Mouse (Mus musculus) forebrain, postnatal 0 days (tissue): ENCODE measurements around the gene Tex264. TPM values are rescaled to one million over a fixed set of nuclear protein-coding genes. Genes with fewer than 3 reads are reported as not detected.

Experiments used
- ATAC-seq: fragments of 200-750 bp; cut with Nextera tagmentation; 2 replicates; pipeline ENCODE4 v1.8.0; 2017; ENCODE audit warnings: mild to moderate bottlenecking, moderate library complexity
- DNase-seq: peaks from one replicate; pipeline ENCODE4 v3.0.0-alpha.2; 2015
- H3K27ac ChIP-seq: fragments of 300-500 bp; sonication (generic); 2 replicates; pipeline ENCODE4 v1.5.1; 2014; ENCODE audit warnings: low read depth, mild to moderate bottlenecking, antibody characterized with exemption, low read length, moderate library complexity, mixed read lengths
- H3K27me3 ChIP-seq: fragments of 300-500 bp; sonication (generic); 2 replicates; pipeline ENCODE4 v1.6.1; 2014; ENCODE audit warnings: mild to moderate bottlenecking, low read length, mixed read lengths; ENCODE audit not compliant: insufficient read depth
- H3K36me3 ChIP-seq: fragments of 300-500 bp; sonication (generic); 2 replicates; pipeline ENCODE4 v1.6.1; 2014; ENCODE audit warnings: mild to moderate bottlenecking, moderate library complexity; ENCODE audit not compliant: insufficient read depth
- H3K4me1 ChIP-seq: fragments of 300-500 bp; sonication (generic); 2 replicates; pipeline ENCODE4 v1.6.1; 2014; ENCODE audit warnings: antibody characterized with exemption; ENCODE audit not compliant: insufficient read depth
- H3K4me2 ChIP-seq: fragments of 300-500 bp; sonication (generic); 2 replicates; pipeline ENCODE4 v1.6.1; 2014; ENCODE audit warnings: low read depth, mild to moderate bottlenecking, moderate library complexity
- H3K4me3 ChIP-seq: fragments of 300-500 bp; sonication (generic); 2 replicates; pipeline ENCODE4 v1.5.1; 2014; ENCODE audit warnings: low read depth, low read length, mixed read lengths
- H3K9ac ChIP-seq: fragments of 300-500 bp; sonication (generic); 2 replicates; pipeline ENCODE4 v1.6.1; 2014; ENCODE audit warnings: mild to moderate bottlenecking
- H3K9me3 ChIP-seq: fragments of 300-500 bp; sonication (generic); 2 replicates; pipeline ENCODE4 v1.6.1; 2016; ENCODE audit warnings: low read length
- CTCF ChIP-seq: sonication (generic); IDR thresholded peaks from 2 replicates; pipeline ENCODE4 v1.5.1; 2016; ENCODE audit warnings: antibody characterized with exemption, control low read depth, low read depth
- whole genome bisulfite sequencing: fragments of 180-500 bp; shearing (Covaris S2); extraction: QIAGEN DNeasy Blood & Tissue Kit; methylation state at CpG from one replicate; pipeline ENCODE4 v1.1.7; 2014; 5-methylcytosine and 5-hydroxymethylcytosine counted together
- polyA plus RNA-seq: library from polyadenylated mRNA; unstranded; fragments of >200 nt; fragmentation: Nextera tagmentation; extraction: Ambion mirVana; gene quantifications from 2 replicates; pipeline ENCODE4 v1.2.1, GENCODE M21; 2015
- total RNA-seq: library from RNA; depleted of rRNA; stranded (reverse); fragments of >200 nt; gene quantifications from 2 replicates; pipeline ENCODE4 v1.2.3, GENCODE M21; 2014

Gene Tex264
- total and polyA plus RNA-seq, 2 experiments from 2014 or later, result 61.2 to 98.3 TPM

GRCm38 (mm10) chr9:106652720-106653119 is 33.0 kb downstream of the Tex264 start:
- DNase-seq, result no peak

DNA sequence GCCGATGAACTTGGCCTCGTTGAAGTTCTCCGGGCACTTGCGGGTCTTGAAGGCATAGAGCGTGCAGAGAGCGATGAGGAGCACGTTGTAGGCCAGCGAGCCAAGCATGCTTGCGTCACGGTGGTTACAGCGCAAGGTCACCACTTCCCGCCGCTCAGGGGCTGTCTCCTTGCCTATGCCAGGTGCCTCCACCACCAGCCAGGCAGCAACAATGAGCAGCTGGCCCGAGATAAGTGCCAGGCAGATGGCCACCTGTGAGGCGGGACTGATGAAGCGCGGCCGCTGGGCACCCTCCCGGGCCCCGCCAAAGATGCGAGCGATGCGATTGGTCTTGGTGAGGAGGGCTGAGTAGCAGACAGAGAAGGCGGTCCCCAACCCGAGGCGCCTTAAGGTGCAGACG is 38.5 kb downstream of the Tex264 start:
- TF ChIP-seq CTCF, result no peak

More at GRCm38 (mm10) chr9:106652720-106653119, 33.0 kb downstream of the Tex264 start:
- 74% methylated on average over 1 of the region's 1 CpGs for WGBS
- H3K4me1 ChIP-seq, result no peaks in the 10 kb centered on the region
- H3K4me3 ChIP-seq, result no peak overlapping the region
- H3K27ac ChIP-seq, result no peak overlapping the region
- H3K9ac ChIP-seq, result no peak overlapping the region
- no peak for ATAC-seq
- no peaks in the 10 kb centered on the region for H3K9me3 ChIP-seq
- TF ChIP-seq CTCF, result peak; percentile 62
- H3K36me3 ChIP-seq, result peaks cover 5% of the 10 kb centered on the region; the same call in 1 of the 2 replicates
- H3K27me3 ChIP-seq, result no peaks in the 10 kb centered on the region
- H3K4me2 ChIP-seq, result 0 out of 2 replicates have a peak overlapping the region, but pooled peaks have one; percentile 10

GRCm38 (mm10) chr9:106645684-106646271 is 39.9 kb downstream of the Tex264 start:
- Histone ChIP-seq H3K9ac (no peak overlapping the region), H3K36me3 (peaks cover 14% of the 10 kb centered on the region)

More for the DNA sequence above, 38.5 kb downstream of the Tex264 start:
- Histone ChIP-seq H3K4me3 (no peak overlapping the region), H3K4me2 (no peak overlapping the region), H3K27ac (no peak overlapping the region), H3K27me3 (no peaks in the 10 kb centered on the region), H3K4me1 (no peaks in the 10 kb centered on the region), H3K9me3 (no peaks in the 10 kb centered on the region), H3K36me3 (peaks cover 15% of the 10 kb centered on the region), H3K9ac (no peak overlapping the region)
- ATAC-seq (no peak), DNase-seq (no peak)
- 83% methylated on average over 27 of the region's 27 CpGs for WGBS

GRCm38 (mm10) chr9:106643787-106644186 is 41.9 kb downstream of the Tex264 start:
- peaks cover 12% of the 10 kb centered on the region for H3K36me3 ChIP-seq
- H3K9me3 ChIP-seq, result no peaks in the 10 kb centered on the region
- TF ChIP-seq CTCF, result peak; percentile 38
- H3K4me1 ChIP-seq, result no peaks in the 10 kb centered on the region
- no peak overlapping the region for H3K27ac ChIP-seq
- no peaks in the 10 kb centered on the region for H3K27me3 ChIP-seq
- DNase-seq, result no peak
- WGBS, result 70% methylated on average over 6 of the region's 6 CpGs
- no peak overlapping the region for H3K4me2 ChIP-seq
- no peak overlapping the region for H3K4me3 ChIP-seq
- no peak for ATAC-seq
- no peak overlapping the region for H3K9ac ChIP-seq

More at GRCm38 (mm10) chr9:106645684-106646271, 39.9 kb downstream of the Tex264 start:
- DNase-seq (no peak), ATAC-seq (no peak)
- Histone ChIP-seq H3K4me1 (no peaks in the 10 kb centered on the region), H3K27me3 (no peaks in the 10 kb centered on the region), H3K27ac (no peak overlapping the region), H3K9me3 (no peaks in the 10 kb centered on the region), H3K4me3 (no peak overlapping the region), H3K4me2 (no peak overlapping the region)
- TF ChIP-seq CTCF, result no peak
- WGBS, result 76% methylated on average over 9 of the region's 9 CpGs

DNA sequence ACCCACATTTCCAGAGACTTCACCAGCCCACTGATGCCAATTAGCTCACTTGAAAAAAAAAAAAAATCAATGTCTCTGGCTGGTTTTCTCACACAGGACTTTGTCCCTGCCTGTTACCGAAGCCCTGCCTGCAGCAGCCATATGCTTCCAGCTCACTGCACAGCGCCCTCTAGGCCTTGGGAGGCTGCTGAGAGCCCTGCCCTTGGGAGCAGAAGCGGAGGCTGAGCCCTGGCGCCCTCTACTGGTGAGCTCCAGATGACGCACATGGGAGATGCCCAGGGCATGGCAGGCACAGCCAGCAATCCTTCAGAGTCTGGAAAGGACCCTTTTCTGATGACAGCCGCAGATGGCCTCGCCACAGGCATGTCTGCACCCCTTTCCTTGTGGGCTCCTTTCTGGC is 42.6 kb downstream of the Tex264 start:
- H3K27me3 ChIP-seq, result no peaks in the 10 kb centered on the region
- no peak overlapping the region for H3K4me2 ChIP-seq
- H3K4me3 ChIP-seq, result no peak overlapping the region
- ATAC-seq, result peak; percentile 77
- H3K36me3 ChIP-seq, result peaks cover 12% of the 10 kb centered on the region
- no peaks in the 10 kb centered on the region for H3K4me1 ChIP-seq
- peak; percentile 74 for DNase-seq
- no peaks in the 10 kb centered on the region for H3K9me3 ChIP-seq
- TF ChIP-seq CTCF, result peak; percentile 91
- no peak overlapping the region for H3K27ac ChIP-seq
- 24% methylated on average over 7 of the region's 7 CpGs for WGBS
- no peak overlapping the region for H3K9ac ChIP-seq

- Histone ChIP-seq H3K27ac (no peak overlapping the region), H3K9ac (no peak overlapping the region), H3K4me3 (no peak overlapping the region), H3K36me3 (peaks cover 7% of the 10 kb centered on the region), H3K27me3 (no peaks in the 10 kb centered on the region), H3K9me3 (no peaks in the 10 kb centered on the region), H3K4me2 (no peak overlapping the region), H3K4me1 (no peaks in the 10 kb centered on the region)
- ATAC-seq, result no peak
- TF ChIP-seq CTCF, result no peak
- WGBS, result 48% methylated on average over 5 of the region's 5 CpGs
- no peak for DNase-seq
These were observed 44.4 kb downstream of the Tex264 start for GRCm38 (mm10) chr9:106641346-106641745.

DNA sequence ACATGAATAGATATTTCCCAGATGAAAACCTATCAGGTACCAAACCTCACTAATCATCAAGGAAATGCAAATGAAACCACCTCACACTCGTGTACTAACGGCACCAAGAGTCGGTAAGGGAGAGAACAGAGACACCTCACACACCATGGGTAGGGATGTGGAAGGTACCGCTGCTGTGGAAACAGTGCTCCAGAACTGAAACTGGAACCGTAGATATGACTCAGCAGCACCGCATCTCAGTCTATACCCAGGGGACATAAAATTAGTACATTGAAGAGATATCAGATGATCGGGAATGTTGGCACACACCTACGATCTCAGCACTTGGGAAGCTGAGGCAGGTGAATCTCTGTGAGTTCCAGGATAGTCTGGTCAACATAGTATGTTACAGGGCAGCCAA is 47.6 kb downstream of the Tex264 start:
- Histone ChIP-seq H3K4me1 (no peaks in the 10 kb centered on the region), H3K27ac (no peak overlapping the region), H3K27me3 (no peaks in the 10 kb centered on the region), H3K9ac (no peak overlapping the region), H3K4me2 (no peak overlapping the region), H3K36me3 (no peaks in the 10 kb centered on the region), H3K9me3 (no peaks in the 10 kb centered on the region), H3K4me3 (no peak overlapping the region)
- ATAC-seq (no peak), DNase-seq (no peak)
- WGBS, result 95% methylated on average over 8 of the region's 8 CpGs
- no peak for TF ChIP-seq CTCF
